ENCODE assay signal across 7 mouse cellular contexts in genomic region chr2:34645851-34646540, GRCm38 (mm10).
A peak's percentile ranks its signal among the peaks of the same experiment; 100 is the strongest.
DNase-seq lines count a peak whose midpoint lies in the region; ATAC-seq lines count a peak whose summit lies in the region.

No protein-coding gene starts in this region.

- no peak overlapping the region; the same call in 1 of the 2 replicates for H3K9ac ChIP-seq in forebrain, embryonic 16.5 days (replicated peaks; ENCODE audit: low read depth, low read length)
- peak overlapping the region; percentile 56 for H3K9ac ChIP-seq in limb, embryonic 13.5 days
- H3K9ac ChIP-seq in midbrain, embryonic 13.5 days (replicated peaks) = peak overlapping the region; percentile 32; the same call in 1 of the 2 replicates
- peak overlapping the region; percentile 25; the same call in 1 of the 2 replicates for H3K9ac ChIP-seq in stomach, embryonic 14.5 days (replicated peaks; ENCODE audit: low read depth, low read length)

- peak overlapping the region; percentile 38 for H3K4me2 ChIP-seq in forebrain, embryonic 16.5 days (ENCODE audit: low read length)
- H3K4me2 ChIP-seq in limb, embryonic 13.5 days (replicated peaks) = peak overlapping the region; percentile 72
- peak overlapping the region; percentile 54 for H3K4me2 ChIP-seq in midbrain, embryonic 13.5 days (replicated peaks)
- H3K4me2 ChIP-seq in stomach, embryonic 14.5 days (replicated peaks; ENCODE audit: low read depth, low read length) = peak overlapping the region; percentile 65

- H3K36me3 ChIP-seq in forebrain, embryonic 16.5 days (ENCODE audit: control insufficient read depth, insufficient read depth) = no peaks in the 10 kb centered on the region
- H3K36me3 ChIP-seq in hindbrain, embryonic 10.5 days = no peaks in the 10 kb centered on the region
- H3K36me3 ChIP-seq in limb, embryonic 13.5 days = no peaks in the 10 kb centered on the region
- H3K36me3 ChIP-seq in midbrain, embryonic 13.5 days = no peaks in the 10 kb centered on the region
- no peaks in the 10 kb centered on the region for H3K36me3 ChIP-seq in stomach, embryonic 14.5 days (ENCODE audit: control insufficient read depth, insufficient read depth, low read length)

- peak; percentile 53 for DNase-seq in MEL-GATA-1-ER (ENCODE audit: extremely low read depth, low read depth)
- DNase-seq in adrenal gland, postnatal 4 days (ENCODE audit: low spot score in 2 of 2) = peak; percentile 53 to 57
- DNase-seq in hindbrain, embryonic 10.5 days (ENCODE audit: low spot score) = peak; percentile 75

- H3K27ac ChIP-seq in forebrain, embryonic 16.5 days (ENCODE audit: low read length) = no peak overlapping the region
- peak overlapping the region; percentile 45 for H3K27ac ChIP-seq in hindbrain, embryonic 10.5 days
- H3K27ac ChIP-seq in limb, embryonic 13.5 days = no peak overlapping the region
- H3K27ac ChIP-seq in midbrain, embryonic 13.5 days = no peak overlapping the region
- no peak overlapping the region for H3K27ac ChIP-seq in stomach, embryonic 14.5 days (ENCODE audit: low read length)

- H3K9me3 ChIP-seq in forebrain, embryonic 16.5 days (ENCODE audit: control insufficient read depth, low read length) = no peaks in the 10 kb centered on the region
- H3K9me3 ChIP-seq in hindbrain, embryonic 10.5 days = no peaks in the 10 kb centered on the region
- H3K9me3 ChIP-seq in limb, embryonic 13.5 days = no peaks in the 10 kb centered on the region
- no peaks in the 10 kb centered on the region for H3K9me3 ChIP-seq in midbrain, embryonic 13.5 days
- no peaks in the 10 kb centered on the region for H3K9me3 ChIP-seq in stomach, embryonic 14.5 days (ENCODE audit: control insufficient read depth, low read depth, low read length)

- 12% methylated on average over 21 of the region's 21 CpGs for WGBS in forebrain, embryonic 16.5 days
- WGBS in hindbrain, embryonic 10.5 days = 14% methylated on average over 21 of the region's 21 CpGs
- WGBS in limb, embryonic 13.5 days = 13% methylated on average over 21 of the region's 21 CpGs
- WGBS in midbrain, embryonic 13.5 days = 14% methylated on average over 20 of the region's 21 CpGs
- 9% methylated on average over 21 of the region's 21 CpGs for WGBS in stomach, embryonic 14.5 days

- H3K4me3 ChIP-seq in forebrain, embryonic 16.5 days (replicated peaks; ENCODE audit: low read length) = peak overlapping the region; percentile 23
- peak overlapping the region; percentile 54 for H3K4me3 ChIP-seq in hindbrain, embryonic 10.5 days
- H3K4me3 ChIP-seq in limb, embryonic 13.5 days = peak overlapping the region; percentile 43
- H3K4me3 ChIP-seq in midbrain, embryonic 13.5 days (replicated peaks) = peak overlapping the region; percentile 28
- H3K4me3 ChIP-seq in stomach, embryonic 14.5 days (ENCODE audit: low read depth, low read length) = peak overlapping the region; percentile 37

- peaks cover 9% of the 10 kb centered on the region for H3K4me1 ChIP-seq in forebrain, embryonic 16.5 days (replicated peaks; ENCODE audit: control insufficient read depth, insufficient read depth, low read length)
- peaks cover 13% of the 10 kb centered on the region for H3K4me1 ChIP-seq in hindbrain, embryonic 10.5 days (replicated peaks)
- peaks cover 10% of the 10 kb centered on the region for H3K4me1 ChIP-seq in limb, embryonic 13.5 days
- H3K4me1 ChIP-seq in midbrain, embryonic 13.5 days (replicated peaks) = peaks cover 10% of the 10 kb centered on the region
- H3K4me1 ChIP-seq in stomach, embryonic 14.5 days (ENCODE audit: control insufficient read depth, insufficient read depth, low read length) = no peaks in the 10 kb centered on the region

- ATAC-seq in forebrain, embryonic 16.5 days = peak; percentile 77
- peak; percentile 78 for ATAC-seq in limb, embryonic 13.5 days (ENCODE audit: low FRiP score, low read depth)
- peak; percentile 74 for ATAC-seq in midbrain, embryonic 13.5 days
- ATAC-seq in stomach, embryonic 14.5 days (ENCODE audit: insufficient number of reproducible peaks, insufficient read depth, low FRiP score, low read depth) = peak; percentile 94; the same call in 1 of the 2 replicates

- H3K27me3 ChIP-seq in forebrain, embryonic 16.5 days (replicated peaks; ENCODE audit: control insufficient read depth, insufficient read depth, low read length) = 0 out of 2 replicates have a peak, but pooled peaks cover 4% of the 10 kb centered on the region
- H3K27me3 ChIP-seq in hindbrain, embryonic 10.5 days (ENCODE audit: insufficient read depth, poor library complexity, severe bottlenecking) = peaks cover 7% of the 10 kb centered on the region; the same call in 1 of the 2 replicates
- peaks cover 17% of the 10 kb centered on the region; the same call in 1 of the 2 replicates for H3K27me3 ChIP-seq in limb, embryonic 13.5 days
- peaks cover 8% of the 10 kb centered on the region for H3K27me3 ChIP-seq in midbrain, embryonic 13.5 days
- H3K27me3 ChIP-seq in stomach, embryonic 14.5 days (ENCODE audit: control insufficient read depth, insufficient read depth, low read length) = no peaks in the 10 kb centered on the region
